Mouse (Mus musculus) fibroblast of lung, adult 2 months (primary cell): ENCODE measurements at regions not wholly inside any gene's neighbourhood (a gene's known extent, or its start where the extent isn't known, plus 50 kb on each side); places are given as distances from the start of the nearest gene placed in this dataset.

Experiments
- DNase-seq: peaks from one replicate; pipeline ENCODE4 v3.0.0-alpha.2; 2011; ENCODE audit warnings: low read depth

DNA sequence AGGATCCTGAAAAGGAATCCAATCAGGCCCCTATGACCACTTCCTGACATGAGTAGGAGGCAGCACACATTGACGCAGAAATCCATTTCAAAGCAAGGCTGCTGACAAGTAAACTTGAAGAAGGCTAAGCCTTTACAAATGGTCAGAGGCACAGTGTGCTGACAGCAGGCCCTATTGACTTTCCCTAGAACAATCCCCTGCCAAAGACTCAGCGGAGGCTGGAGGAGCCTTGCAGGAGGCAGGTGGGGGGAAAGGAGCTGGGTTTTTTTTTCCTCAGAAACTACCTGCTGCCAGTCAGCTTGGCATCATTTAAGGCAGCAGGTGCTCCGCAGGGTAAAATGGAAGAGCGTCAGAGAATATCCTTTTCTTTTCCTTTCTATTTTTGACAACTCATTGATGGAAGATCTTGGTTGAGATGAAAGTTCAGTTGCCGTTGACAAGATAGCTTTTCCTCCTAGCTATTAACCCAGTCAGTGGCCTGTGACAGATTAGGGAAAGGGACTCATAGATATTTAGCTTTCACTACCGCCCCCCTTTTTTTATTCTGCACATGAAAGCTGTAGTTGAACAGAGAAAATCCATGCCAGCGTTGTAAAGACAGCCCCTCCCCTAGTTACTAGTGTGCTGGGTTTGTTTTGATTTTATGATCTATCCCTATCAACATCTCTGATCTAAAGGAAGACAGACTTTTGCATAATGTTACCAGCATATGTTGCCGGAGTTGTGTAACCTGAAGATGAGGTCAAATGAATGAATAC, 210.6 kb downstream of the Csnka2ip start:
- no peak for DNase-seq

- DNase-seq, result no peak
Observed at GRCm38 (mm10) chr16:64368608-64369399, 233.4 kb downstream of the Csnka2ip start.

DNA sequence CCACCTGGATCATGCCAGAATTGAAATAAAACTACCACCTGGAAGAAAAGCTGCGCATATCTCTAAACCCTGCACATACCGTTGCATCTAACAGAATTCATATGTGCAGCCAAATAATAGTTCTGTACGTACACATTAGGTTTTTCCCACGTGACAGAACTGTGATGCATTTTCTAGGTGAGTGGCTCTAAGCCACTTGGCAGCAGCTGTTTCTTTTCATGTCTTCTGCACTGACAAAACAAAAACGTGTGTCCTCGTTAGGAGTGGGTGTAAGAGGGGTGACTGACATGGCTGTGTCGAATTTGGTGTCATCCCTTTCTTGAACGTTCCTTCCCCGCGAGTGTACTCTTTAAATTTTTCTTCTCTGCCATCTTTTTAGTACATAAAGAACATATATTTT, 254.3 kb downstream of the Csnka2ip start:
- DNase-seq, result no peak

GRCm38 (mm10) chr16:64332887-64333455, 269.2 kb downstream of the Csnka2ip start:
- no peak for DNase-seq

DNA sequence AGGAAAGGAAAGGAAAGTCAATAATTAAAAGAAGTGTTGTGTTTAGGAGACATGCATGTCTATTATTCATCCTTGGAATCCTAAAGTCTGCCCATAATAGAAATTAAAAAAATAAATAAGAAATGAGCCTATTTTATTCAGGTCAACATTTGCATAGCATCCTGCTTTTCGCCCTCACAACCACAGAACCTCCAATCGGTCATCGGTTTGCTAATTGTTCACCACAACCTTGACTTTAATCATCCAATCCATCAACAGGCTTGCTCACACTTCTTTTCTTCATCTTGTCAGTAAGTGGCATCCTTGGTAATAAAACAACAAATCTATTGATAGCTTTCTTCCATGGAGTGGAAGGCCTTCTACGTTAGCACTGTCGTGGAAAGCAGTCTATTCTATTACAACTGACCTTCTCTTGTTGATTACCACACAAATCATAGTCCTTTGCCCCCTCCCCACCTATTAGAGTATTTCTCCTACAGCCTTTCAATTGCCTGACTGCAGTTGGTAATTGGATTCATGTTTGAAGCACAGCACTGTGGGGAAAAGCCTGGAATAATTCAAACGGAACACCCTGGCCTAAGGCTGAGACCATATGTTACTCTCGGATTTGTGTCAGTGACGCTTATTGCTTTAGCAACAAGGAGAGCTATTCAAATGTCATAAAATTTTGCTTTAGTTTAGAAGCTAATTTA, 269.9 kb downstream of the Csnka2ip start:
- DNase-seq, result no peak

DNA sequence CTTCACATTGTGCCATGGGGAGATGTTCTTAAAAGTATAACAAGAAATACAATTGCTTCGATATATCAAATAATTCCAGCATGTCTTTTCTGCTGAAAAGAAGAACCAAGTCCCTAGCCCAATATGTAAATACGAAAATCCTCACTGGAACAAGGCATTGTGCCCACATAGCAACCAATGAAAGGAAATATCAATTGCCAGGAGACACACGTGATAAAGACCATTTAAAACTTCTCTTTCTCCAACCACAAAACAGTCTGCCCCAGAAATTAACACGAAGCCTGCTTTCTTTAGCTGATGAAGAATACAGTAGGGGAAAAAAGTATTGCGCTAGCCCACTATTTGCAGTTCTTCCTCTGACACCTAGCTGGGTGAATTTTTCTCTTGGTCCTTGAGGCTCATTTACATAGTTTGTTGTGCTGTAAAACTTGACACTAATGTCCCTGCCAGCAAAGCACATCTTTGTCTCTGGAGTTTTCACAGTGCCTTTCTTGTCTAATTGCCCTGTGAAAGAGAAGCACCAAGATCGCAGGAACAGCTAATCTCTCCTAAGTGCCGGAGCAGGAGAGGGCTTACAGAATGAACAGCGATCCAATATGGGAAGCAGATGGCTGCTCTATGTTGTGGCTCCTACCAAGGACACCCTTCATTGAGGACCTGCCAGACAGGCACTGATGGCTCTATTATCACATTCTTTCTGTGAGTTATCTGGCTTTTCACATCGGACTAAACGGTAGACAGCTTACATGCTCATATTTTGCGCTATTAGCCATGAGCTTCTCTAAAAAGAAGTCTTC, 272.7 kb downstream of the Csnka2ip start:
- DNase-seq, result no peak

DNA sequence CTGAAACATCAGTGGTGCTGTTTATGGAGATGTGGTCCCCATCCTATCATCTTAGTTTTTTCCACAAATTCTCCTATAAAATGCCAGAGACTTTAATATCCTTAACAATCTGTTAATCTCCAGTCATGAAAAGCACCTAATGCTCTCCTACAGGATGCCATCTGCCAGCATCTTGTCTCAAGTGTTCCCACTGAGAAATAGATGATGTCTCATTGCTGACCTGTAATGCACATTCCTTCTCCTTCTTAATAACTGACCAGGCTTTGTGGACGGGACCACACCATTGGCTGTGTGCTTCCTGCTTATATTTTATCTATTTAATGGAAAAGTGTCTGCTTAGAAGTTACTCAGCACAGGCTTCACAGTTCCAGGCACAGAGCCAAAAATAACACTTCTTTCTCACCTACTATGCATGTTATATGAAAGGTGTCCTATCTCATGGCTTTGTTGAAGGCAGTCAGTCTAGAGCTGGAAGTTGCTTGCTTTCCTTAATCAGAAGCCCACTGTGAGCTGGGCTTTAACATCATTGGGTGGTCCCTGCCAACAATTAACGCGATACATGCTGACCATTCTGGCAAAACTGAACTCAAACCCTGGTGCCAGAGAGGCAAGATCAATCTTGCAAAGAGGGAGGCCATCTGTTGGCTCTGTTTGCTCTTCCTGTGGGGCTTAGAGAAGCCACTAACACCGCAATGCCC, 283.3 kb downstream of the Csnka2ip start:
- no peak for DNase-seq

DNA sequence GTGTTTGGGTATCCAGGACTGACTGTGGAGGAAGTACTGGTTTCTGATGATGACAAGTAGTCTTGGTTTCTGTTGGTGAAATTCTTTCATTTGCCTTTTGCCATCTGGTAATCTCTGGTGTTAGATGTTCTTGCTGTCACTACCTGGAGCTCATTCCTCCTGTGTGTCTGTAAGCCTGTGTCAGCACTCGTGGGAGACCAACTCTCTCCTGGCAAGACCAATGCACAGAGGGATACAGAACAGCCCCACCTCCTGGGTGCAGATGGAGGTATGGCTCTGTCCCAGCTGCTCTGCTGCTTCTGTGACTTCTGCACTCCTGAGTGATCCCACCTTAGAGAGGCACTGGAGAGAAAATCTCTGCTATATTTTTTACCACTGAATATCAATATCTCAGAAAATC, 285.4 kb downstream of the Csnka2ip start:
- no peak for DNase-seq

DNA sequence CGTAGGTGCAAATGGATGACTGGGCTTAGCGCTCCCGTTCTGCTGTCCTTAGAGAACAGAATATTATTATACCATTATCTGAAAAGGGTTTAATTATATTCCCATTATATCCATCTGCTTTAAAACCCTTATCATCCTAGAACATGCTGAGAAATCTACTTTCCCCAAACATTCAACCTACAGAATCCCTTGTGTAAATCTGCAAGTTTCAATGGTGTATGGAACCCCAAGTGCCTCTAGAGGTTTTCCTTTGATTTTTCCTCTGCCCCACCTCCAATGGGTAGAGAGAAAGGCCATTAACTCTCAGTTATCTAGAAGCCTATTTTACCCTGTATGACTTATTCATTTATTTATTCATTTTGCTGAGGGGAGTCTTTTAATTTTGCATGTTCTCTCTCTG, 308.7 kb downstream of the Csnka2ip start:
- DNase-seq, result no peak

- DNase-seq, result no peak
Observed at GRCm38 (mm10) chr16:64285306-64285705, 316.9 kb downstream of the Csnka2ip start.

- no peak for DNase-seq
Observed at GRCm38 (mm10) chr16:64275860-64276597, 326.2 kb downstream of the Csnka2ip start.

DNA sequence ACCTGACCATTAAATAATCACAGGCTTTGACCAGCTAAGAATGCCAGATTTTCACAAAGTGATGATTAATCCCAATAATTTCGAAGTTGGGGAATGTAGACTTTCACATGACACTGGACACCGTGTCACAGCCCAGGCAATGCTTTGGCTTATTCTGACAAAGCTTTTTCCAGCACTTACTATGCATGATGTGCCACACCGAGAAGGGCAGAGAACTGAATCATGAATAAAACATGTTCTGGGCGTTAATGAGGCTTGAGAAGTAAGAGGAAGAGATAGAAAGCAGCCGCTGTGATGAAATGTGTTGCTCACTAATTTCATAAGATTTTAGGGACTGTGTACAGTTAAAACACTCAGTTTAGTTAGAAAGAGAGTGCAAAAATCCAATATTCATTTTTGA, 326.8 kb downstream of the Csnka2ip start:
- no peak for DNase-seq

DNA sequence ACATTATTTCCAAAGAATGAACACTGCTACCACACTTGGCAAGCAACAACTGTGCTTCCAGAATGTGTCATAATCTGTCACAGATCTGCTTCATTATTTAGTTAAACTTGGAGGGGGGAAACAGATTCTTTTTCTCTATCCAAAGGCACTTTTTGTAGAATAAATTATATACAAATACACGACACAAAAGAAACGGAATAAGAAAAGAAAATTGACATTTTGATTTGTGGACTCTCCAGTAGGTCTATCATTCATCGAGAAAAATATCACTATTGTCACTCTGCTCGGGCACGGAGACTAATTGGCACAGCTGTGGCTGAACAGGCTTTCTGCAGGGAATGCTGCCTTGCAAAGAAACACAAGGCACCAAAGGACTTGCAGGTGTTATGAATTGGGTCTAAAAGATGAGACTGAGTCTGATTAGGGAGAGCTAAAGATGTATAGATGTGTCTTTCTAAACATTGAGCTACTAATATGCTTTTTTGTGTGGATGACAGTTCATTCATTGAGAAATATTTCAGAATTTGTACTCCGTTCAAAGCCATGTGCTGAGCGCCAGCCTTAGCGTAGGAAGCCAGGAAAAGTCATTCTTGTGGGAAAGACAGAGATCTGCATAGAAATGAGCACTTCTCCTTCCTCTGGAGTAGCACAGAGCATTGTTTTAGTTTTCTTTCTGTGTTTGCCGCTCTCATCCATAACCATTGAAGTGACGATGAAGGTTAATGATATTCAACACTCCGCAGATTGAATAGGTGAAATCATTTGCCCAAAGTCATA, 337.1 kb downstream of the Csnka2ip start:
- no peak for DNase-seq

GRCm38 (mm10) chr16:64251155-64251554, 351.1 kb downstream of the Csnka2ip start:
- DNase-seq, result no peak

- DNase-seq, result no peak
Observed at GRCm38 (mm10) chr16:64248743-64249142, 353.5 kb downstream of the Csnka2ip start.

DNA sequence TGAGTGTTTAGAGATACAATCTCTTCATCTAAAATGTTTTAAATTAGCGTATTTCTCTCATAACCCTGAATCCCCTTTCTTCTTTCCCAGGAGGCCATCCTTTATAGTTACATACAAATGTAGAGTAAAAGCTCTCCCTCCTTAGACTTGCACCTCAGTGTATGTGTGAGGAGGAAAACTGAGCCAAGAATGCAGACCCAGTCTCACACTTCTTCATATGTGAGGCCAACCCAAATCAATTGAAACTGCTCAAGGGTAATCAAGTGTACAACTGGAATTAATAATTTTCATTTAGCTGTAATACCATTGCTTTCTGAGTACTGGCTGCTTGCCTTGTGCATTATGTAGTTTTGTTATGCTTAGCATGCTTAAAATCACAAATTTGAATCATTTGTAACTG, 356.3 kb downstream of the Csnka2ip start:
- no peak for DNase-seq

DNA sequence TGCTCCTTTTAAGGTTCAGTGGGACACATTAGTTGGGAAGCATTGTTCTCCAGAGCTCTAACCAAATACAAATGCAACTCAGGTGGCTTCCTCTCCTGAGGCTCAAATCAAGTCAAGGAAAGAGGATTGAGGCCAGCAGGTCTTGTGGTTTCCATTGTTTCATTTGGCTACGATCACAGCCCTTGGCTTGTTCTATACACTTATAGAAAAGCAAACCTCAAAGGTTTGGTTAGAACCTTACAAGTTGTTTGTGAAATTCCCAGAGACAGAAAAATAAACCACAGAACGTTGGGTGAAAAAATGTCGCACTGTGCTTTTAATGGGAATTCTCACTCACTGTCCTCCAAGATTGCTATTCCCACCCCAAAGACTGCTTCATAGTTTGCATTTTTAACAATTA, 360.4 kb upstream of the Epha3 start:
- peak; percentile 51 for DNase-seq

DNA sequence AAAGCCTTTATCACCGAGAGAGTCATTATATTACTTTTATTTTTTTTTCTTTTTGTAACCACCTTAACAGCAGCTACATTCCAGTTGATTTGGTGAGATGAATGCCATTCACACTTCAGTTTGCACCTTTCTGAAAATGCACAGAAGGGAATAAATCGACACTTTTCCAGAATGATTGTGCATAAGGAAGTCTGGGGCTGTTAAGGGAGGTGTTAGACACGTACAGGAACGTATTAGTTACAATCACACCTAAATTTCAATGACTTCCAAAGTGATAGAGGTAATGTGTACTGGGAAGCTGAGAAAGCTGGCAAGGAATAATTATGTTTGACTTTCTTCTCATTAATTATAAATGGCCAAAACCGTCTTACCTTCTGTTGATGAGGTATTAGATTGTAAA, 352.7 kb upstream of the Epha3 start:
- no peak for DNase-seq

- peak; percentile 40 for DNase-seq
Observed at GRCm38 (mm10) chr16:64211895-64212294, 347.9 kb upstream of the Epha3 start.
